Mouse (Mus musculus) left cerebral cortex, adult 11 months (tissue): Measurements from ENCODE around the gene Rpl13a.
"Not testable (repeated sequence)": the region's sequence is repeated elsewhere in the genome, so short reads cannot be mapped to it uniquely, and the experiment has no call there.

ENCODE experiments used
- DNase-seq: peaks from one replicate; pipeline ENCODE4 v3.0.0; 2022; ENCODE audit warnings: low spot score

Rpl13a gene

DNA sequence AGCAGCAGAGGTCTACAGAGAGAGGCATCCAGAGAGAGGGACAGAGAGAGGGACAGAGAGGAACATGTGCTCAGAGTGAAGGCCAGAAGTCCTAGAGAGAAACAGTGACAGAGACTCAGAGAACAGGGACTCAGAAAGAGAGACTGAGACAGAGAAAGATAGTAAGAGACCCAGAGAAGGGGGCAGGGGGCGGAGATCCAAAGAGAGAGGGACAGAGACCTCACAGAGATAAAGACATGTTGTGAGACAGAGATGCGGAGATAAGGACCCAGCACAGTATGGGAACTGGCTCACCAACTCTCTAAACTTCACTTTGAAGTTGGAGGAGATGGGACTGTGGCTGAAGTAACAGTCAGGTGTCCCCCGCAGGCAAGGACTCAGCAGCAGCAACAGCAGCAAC is 6.8 kb upstream of the Rpl13a start:
- DNase-seq: no peak

DNA sequence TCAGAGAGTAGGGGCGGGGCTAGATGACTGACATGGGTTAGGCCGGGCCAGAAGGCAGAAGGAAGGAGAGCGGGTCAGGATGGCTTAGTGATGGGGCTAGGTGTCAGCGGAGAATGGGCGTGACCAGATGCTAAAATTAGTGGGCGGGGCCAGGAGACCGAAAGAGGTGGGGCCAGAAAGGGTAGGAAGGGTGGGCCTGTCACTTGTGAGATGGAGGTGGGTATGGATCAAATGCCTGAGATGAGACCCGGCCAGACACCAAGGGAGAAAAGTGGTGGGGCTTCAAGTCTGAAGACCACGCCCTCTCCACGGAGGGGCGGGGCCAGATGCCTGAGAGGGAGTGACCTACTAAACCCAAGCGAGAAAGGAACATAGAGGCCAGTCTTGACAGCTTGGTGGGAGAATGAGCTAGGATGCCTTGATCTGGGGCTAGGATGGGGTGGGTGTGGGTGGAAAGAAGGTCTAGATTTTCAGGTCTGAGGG is 6.0 kb upstream of the Rpl13a start:
- DNase-seq: no peak

GRCm38 (mm10) chr7:45133446-45134159 is 5.0 kb upstream of the Rpl13a start:
- no peak for DNase-seq

DNA sequence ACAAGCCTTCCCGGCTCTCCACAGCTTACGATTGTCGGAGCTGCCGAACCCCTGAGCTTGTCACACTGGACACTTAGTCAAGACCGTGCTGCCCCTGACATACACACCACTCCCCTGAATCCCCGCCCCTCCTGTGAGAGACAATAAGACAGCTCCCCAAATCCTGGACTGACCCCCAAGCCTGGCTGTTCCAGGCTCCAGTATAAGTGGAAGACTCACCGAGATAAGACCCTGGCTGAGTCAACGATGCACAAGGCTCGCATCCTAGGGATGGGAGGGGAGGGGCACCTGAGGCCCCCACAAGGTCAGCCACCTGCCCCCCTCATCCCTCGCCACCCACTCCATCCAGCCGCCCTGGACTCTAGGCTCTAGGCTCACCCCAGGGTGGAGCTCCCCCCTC is 3.3 kb upstream of the Rpl13a start:
- no peak for DNase-seq

- no peak for DNase-seq
Measured at GRCm38 (mm10) chr7:45129776-45130512, 1.4 kb upstream of the Rpl13a start.

DNA sequence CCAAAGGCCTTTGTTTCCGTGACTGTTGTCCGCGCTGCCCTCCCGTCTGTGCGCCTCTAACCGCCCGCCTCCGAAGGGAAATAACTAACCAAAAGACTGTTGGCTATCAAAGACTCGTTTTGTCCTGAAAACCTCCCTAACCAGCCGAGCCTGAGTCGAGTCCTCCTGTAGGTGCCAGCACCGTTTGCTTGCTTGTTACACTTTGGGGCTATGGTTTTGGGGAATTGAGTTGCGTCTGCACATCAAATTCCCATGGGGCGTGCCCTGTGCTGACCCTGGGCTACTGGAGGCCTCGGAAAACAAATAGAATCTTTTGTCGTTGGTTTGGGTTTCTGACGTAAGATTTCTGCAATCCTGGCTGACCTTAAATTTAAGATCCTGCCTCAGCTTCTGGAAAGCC is 757 bp upstream of the Rpl13a start:
- no peak for DNase-seq

DNA sequence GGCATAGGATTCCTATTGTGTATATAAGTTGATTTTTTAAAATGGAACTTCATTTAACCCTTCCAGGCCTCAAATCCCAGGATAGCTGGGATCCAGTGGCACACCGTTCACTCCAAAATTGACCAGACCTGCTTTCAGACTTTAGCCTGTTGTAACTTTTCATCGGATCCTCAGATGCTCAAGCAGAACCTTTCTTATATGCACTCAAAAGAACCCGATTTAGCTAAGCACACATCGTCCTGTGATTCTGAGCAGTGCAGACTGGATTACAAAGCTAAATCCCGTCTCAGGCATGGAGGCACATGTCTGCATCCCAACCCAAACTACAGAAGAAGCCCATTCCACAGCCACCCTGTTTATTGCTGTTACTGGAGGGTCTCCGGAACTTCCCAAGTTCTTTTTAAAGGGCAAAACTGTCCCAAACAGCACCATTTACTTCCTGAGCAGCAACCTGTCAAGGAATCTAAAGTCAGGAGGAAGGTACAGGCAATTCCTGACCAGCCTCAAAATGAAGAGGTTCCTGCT is 799 bp downstream of the Rpl13a start:
- DNase-seq: no peak

DNA sequence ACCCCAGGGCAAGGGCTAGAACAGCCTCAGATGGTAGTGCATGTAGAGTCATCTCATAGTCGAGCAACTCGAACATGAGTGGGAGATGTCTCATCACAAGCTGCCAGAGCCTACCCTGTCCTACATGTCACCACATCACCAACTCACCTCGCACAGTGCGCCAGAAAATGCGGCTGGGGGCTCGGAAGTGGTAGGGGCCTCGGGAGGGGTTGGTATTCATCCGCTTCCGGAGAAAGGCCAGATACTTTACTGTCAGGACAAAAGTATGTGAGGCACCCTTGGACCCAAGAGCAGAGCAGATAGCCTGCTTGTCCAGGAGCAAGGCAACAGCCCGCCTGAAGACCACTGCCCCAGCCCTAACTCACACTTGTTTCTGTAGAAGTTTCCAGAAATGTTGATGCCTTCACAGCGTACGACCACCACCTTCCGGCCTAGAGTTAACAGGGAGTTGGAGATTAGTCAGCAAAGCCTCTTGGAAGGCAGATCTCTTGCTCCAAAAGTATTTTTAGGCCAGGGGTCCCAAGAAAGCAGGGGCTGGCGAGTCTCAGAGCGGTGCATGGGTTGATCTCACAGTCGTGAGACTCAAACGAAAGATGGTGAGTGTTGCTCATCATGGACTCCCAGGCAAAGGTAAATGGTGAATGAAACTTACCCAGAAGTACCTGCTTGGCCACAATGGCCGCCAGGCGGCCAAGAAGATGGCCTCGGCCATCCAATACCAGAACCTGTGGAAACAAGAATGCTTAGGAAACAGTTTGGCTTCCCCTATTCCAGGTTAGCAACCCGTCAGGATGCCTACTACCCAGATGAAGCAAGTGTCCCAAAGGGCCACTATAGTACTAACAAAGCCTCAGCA is 1.5 kb downstream of the Rpl13a start:
- no peak for DNase-seq

DNA sequence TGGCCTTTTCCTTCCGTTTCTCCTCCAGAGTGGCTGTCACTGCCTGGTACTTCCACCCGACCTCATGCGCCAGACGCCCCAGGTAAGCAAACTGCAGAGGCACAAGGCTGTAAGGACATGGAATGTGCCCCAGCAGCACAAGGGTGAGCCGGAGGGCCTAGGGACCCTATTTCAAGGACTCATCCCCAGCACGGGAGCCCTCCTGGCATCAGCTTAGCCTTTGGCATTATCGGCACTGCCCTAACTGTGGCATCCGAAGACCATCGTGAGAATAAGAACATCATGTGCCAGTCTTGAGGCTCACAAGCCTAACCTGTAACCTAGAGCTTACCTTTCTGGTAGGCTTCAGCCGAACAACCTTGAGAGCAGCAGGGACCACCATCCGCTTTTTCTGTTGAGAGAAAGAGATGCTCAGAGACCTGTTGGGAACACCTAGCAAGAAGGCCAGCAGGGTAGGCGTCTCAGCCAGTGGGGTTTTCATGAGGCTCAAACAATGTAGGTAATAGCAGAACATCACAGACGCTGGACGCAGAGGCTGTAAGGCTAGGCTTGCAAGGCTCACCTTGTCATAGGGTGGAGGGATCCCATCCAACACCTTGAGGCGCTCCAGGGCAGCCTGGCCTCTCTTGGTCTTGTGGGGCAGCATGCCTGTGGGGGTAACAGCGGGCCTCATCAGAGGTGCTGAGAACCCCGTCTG is 2.3 kb downstream of the Rpl13a start:
- no peak for DNase-seq

- not testable (repeated sequence) for DNase-seq
Measured at GRCm38 (mm10) chr7:45125649-45126048, 2.9 kb downstream of the Rpl13a start.

DNA sequence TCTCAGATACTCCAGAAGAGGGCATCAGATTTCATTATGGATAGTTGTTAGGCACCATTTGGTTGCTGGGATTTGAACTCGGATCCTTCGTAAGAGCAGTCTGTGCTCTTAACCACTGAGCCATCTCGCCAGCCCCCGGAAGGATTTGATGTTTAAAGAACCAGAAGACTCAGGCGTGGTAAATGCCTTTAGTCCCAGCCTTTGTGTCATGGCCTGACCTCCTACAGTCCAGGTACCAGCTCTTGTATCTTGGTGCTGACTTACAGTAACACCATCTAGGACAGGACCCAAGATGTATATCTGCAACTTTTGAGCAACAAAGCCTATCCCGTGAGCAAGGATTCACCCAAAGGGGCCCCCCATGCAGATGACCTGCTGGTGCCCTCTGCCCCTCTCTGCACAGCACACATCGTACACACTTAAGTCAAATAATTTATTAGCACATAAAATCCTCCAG is 3.4 kb downstream of the Rpl13a start:
- no peak for DNase-seq

DNA sequence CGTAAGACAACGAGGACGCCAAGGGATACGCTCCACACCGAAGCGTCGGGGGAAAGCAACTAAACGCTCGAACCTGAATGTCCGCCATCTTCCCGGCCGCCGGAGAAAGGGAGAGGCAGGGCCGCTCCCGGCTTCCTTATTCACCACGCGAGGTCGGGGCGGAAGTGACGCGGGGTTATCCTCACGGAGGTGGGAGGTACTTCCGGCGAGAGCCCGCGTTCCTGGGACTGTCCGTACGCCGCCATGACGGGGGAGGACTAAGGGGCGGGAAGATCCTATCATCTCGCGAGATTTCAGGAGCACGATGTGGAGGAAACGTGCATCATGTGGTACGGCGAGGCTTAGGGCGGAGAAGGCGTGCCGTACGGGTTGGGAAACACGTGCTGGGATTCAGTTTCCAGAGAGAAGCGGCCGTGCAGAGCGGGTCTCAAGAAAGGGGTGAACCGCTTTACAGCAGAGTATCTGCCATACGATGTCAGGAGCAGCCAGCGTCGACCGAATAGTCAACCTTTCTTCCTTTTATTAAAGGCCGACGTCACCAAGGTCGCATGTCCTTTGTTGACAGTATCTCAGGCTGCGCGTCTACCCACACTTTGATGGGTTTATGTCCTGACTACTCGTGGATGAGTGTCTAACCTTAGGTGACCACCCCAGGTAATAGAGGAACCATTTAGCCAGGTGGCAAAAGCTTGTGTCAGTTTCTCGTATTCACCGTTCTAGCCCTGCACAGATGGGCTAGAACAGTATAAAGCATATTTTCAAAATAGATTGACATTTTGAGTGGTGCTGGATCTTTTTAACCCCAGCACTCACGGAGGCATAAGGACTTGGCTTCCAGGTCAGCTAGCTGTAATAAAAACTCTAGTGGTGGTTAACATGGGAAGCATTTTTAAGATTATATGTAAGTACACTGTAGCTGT is 4.1 kb downstream of the Rpl13a start, which contains the start of gene Rps11:
TSS of gene Rps11 (minus strand) at position 216 of the 920 bp plus-strand sequence.
- peak; percentile 98 for DNase-seq

GRCm38 (mm10) chr7:45123186-45123570 is 5.4 kb downstream of the Rpl13a start:
- no peak for DNase-seq

GRCm38 (mm10) chr7:45122561-45123185 is 5.9 kb downstream of the Rpl13a start:
- no peak for DNase-seq

DNA sequence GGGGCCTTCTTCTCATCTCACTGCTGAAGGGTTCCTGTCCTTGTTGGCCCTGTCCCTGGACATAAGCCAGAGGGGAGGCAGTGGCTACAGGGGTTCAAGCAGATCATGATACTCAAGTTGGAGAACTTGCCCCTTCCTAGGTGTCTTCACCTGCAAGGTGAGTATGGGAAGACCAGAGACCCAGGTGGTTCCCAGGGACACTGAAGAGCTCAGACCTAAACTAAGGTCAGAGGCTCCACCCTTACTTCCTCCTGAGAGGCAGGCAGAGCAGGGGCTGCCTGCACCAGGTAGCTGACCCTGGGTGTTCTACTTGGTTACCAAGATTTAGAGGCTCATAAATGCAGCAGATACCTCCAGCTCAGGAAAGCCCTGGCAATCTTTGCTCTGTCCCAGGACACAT is 6.6 kb downstream of the Rpl13a start:
- DNase-seq: no peak

DNA sequence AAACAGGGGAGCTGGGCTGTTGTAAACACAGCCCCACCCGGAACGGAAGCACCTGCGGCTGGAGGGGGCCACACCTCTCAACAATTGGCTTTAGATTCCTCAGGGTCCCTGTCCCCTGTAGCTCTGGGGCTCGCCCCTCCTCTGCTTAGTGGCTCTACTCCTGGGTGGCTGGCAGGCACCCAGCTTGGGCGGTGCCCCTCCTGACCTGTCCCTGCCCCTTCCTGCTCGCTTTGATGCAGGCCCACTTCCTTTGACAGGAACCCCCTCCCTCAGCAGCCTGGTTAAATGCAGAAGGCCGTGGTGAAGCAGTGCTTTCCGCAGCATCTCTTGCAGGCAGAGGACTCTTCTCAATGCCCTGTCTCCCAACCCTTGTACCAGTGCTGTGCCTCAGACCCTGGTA is 7.2 kb downstream of the Rpl13a start:
- DNase-seq: no peak

DNA sequence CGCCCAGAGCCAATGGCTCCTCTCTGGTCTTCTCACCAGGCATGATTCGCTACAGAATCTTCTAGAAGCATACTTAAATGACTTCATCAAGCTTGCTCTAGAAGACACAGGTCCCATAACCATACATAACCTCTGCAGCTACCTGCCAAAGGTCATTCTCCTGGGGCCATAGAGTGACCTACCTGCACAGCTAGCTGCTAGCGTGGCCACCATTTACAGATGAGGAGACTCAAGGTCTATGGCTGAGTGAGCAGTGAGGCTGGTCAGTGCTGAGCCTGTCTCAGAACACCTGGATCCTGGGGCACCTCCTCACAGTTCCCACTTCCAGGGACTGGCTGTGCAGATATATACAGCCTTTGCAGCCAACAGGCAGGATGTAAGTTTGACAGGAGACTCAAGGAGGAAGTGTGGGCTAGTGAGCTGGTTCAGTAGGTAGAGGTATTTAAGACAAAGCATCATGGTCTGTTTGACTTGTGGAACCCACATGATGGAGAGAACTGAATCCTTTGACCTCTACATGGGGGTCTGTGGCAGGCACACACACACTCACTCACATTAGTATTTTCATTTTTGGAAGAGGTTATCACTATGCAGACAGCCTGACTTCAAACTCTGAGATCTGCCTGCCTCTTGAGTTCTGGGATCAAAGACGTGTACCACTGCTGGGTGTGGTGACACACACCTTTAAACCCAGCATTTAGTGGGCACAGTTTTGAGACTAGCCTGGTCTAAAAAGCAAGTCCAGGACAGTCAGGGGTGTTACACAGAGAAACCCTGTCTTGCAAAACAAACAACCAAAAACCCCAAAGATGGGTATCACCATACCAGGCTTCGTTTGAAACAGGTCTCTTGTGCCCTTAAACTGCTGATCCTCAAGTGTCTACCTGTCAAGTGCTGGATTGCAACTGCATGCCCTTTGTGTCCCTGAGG is 8.5 kb downstream of the Rpl13a start:
- DNase-seq: no peak

GRCm38 (mm10) chr7:45118336-45118735 is 10.2 kb downstream of the Rpl13a start:
- DNase-seq: no peak

GRCm38 (mm10) chr7:45117566-45117965 is 11.0 kb downstream of the Rpl13a start:
- no peak for DNase-seq
